Mouse (Mus musculus): Measurements from ENCODE around the gene Pdgfc. TPM values are rescaled to one million over a fixed set of nuclear protein-coding genes. Genes with fewer than 3 reads are reported as not detected.

Pdgfc gene
- polyA plus RNA-seq, 1 experiment from 2014 or later = 2.2 TPM

DNA sequence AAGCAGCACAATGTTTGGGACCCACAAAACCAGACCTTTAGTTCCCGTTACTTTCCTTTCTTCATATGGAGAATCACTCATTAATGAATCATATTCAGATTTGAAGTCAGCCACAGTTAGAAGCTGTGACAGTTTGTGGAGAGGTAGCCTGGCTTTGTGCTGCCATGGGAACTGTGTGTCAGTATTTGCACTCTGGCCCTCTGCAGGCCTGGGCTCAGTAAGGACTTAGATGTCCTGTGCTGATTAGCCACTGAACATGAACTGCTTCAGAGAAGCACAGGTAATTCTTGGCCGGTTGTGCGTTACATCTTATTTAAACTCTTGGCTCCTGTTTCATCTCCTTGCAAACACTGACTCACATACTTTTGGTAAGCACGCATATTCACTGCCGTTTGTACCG lies 16.2 kb downstream of the Pdgfc start:
- WGBS = 51% methylated on average over 6 of the region's 6 CpGs
- ATAC-seq (peak; percentile 48; the same call in 1 of the 2 replicates), DNase-seq (ENCODE audit: low spot score) (peak; percentile 25)
- Histone ChIP-seq H3K9ac (replicated peaks; ENCODE audit: low read depth) (no peak overlapping the region), H3K4me1 (ENCODE audit: insufficient read depth, low read depth, low read length) (no peaks in the 10 kb centered on the region), H3K27me3 (replicated peaks; ENCODE audit: insufficient read depth, low read length) (no peaks in the 10 kb centered on the region), H3K36me3 (ENCODE audit: insufficient read depth, low read length) (no peaks in the 10 kb centered on the region), H3K4me3 (ENCODE audit: low read depth, low read length) (no peak overlapping the region), H3K9me3 (ENCODE audit: low read length) (no peaks in the 10 kb centered on the region), H3K27ac (ENCODE audit: low read length) (no peak overlapping the region), H3K4me2 (replicated peaks; ENCODE audit: low read depth, low read length) (no peak overlapping the region)
- TF ChIP-seq CTCF (IDR thresholded peaks at IDR 0.05) (no peak), EP300 (IDR thresholded peaks at IDR 0.05) (no peak)

DNA sequence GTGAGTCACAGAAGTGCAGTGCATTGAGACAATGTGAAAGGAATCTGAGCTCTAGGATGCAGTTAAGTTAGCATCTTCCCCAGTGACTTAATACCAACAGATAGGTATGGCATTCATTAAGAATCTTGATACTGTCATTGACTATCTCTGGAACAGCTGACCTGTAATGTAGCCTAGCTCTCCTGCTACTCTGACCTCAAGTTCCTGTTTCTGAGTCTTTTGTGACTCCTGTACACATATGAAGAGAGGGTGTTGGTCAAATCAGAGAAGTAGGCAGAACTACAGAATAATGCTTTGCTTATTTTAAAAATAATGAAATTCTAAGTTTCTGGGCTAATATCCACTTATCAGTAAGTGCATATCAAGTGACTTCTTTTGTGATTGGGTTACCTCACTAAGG lies 17.9 kb downstream of the Pdgfc start:
- no peak overlapping the region for H3K4me3 ChIP-seq (ENCODE audit: low read depth, low read length)
- DNase-seq (ENCODE audit: low spot score) (no peak), ATAC-seq (no peak)
- H3K9me3 ChIP-seq (ENCODE audit: low read length) = no peaks in the 10 kb centered on the region
- no peak overlapping the region for H3K4me2 ChIP-seq (replicated peaks; ENCODE audit: low read depth, low read length)
- H3K27ac ChIP-seq (ENCODE audit: low read length) = no peak overlapping the region
- no peaks in the 10 kb centered on the region for H3K36me3 ChIP-seq (ENCODE audit: insufficient read depth, low read length)
- H3K9ac ChIP-seq (replicated peaks; ENCODE audit: low read depth) = no peak overlapping the region
- no peaks in the 10 kb centered on the region for H3K4me1 ChIP-seq (ENCODE audit: insufficient read depth, low read depth, low read length)
- TF ChIP-seq EP300 (IDR thresholded peaks at IDR 0.05) (no peak), CTCF (IDR thresholded peaks at IDR 0.05) (no peak)
- H3K27me3 ChIP-seq (replicated peaks; ENCODE audit: insufficient read depth, low read length) = no peaks in the 10 kb centered on the region

DNA sequence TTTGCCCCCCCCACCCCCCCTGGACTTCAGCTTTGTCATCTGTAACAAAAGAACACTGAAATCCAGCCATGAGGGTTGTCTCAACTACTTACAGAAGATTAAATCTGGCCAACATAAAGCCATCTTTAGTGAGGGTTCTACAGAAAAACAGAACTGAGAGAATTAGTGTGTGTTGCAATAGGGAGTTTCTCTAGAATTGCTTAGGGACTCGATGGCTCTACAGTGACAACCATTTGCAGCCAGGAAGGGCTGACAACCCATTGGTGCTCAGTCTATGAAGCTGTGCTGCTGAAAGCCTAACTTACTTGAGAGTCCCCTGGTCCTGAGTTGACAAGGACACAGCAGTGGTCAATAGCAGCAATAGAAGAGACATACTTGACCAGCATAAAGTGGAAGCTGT lies 21.5 kb downstream of the Pdgfc start:
- ATAC-seq (no peak), DNase-seq (ENCODE audit: low spot score) (no peak)
- Histone ChIP-seq H3K9me3 (ENCODE audit: low read length) (no peaks in the 10 kb centered on the region), H3K27ac (ENCODE audit: low read length) (no peak overlapping the region), H3K36me3 (ENCODE audit: insufficient read depth, low read length) (no peaks in the 10 kb centered on the region), H3K4me3 (ENCODE audit: low read depth, low read length) (no peak overlapping the region), H3K9ac (replicated peaks; ENCODE audit: low read depth) (no peak overlapping the region), H3K27me3 (replicated peaks; ENCODE audit: insufficient read depth, low read length) (no peaks in the 10 kb centered on the region), H3K4me2 (replicated peaks; ENCODE audit: low read depth, low read length) (no peak overlapping the region), H3K4me1 (ENCODE audit: insufficient read depth, low read depth, low read length) (no peaks in the 10 kb centered on the region)
- WGBS = 41% methylated on average over 1 of the region's 1 CpGs
- no peak for TF ChIP-seq EP300 (IDR thresholded peaks at IDR 0.05)
- no peak for TF ChIP-seq CTCF (IDR thresholded peaks at IDR 0.05)

DNA sequence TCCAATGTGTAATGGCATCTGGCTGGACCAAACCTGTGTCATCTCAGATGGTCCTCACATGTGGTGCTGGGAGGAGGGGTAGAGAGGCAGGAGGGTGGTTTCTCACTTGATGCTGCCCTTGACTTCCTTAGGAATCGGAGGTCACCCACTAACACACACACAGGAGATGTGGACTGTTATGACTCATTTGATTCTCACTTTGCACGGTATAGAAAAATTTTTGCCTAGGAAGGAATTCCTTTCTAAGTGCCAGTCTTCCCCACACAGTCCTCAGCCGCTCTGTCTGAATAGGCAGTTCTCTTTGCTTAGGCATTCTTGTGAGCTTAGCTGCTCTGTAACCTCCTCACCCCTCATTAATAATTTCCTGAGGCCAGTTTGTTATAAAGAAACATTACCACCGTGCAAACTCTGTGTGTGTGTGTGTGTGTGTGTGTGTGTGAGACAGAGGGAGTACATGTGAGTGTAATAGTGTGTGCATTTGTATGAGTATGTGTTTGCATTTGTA lies 22.4 kb downstream of the Pdgfc start:
- H3K4me3 ChIP-seq (ENCODE audit: low read depth, low read length) = no peak overlapping the region
- H3K9ac ChIP-seq (replicated peaks; ENCODE audit: low read depth) = no peak overlapping the region
- H3K9me3 ChIP-seq (ENCODE audit: low read length) = no peaks in the 10 kb centered on the region
- DNase-seq (ENCODE audit: low spot score) = peak; percentile 66
- no peaks in the 10 kb centered on the region for H3K4me1 ChIP-seq (ENCODE audit: insufficient read depth, low read depth, low read length)
- H3K4me2 ChIP-seq (replicated peaks; ENCODE audit: low read depth, low read length) = no peak overlapping the region
- peak; percentile 85 for ATAC-seq
- no peak overlapping the region for H3K27ac ChIP-seq (ENCODE audit: low read length)
- H3K27me3 ChIP-seq (replicated peaks; ENCODE audit: insufficient read depth, low read length) = no peaks in the 10 kb centered on the region
- WGBS = 13% methylated on average over 4 of the region's 4 CpGs
- H3K36me3 ChIP-seq (ENCODE audit: insufficient read depth, low read length) = no peaks in the 10 kb centered on the region
- TF ChIP-seq CTCF (IDR thresholded peaks at IDR 0.05) (no peak), EP300 (IDR thresholded peaks at IDR 0.05) (no peak)

DNA sequence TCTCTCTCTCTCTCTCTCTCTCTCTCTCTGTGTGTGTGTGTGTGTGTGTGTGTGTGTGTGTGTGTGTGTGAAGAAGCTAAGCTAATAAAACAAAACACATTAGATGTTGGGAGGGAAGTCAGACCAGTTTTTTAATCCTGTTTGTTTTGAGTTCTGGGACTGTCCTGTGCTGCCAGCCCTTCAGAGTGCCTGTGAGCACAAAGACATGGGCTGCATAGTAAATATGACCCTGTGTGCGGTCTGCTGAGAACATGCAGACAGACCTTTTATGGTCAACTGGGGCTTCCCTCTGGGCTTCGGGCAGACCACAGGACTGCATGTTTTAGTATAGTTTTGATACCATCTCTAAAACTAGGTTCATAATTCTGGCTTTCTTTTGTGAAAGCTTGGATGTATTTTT lies 32.3 kb downstream of the Pdgfc start:
- 32% methylated on average over 2 of the region's 2 CpGs for WGBS
- DNase-seq (ENCODE audit: low spot score) (no peak), ATAC-seq (no peak)
- Histone ChIP-seq H3K9me3 (ENCODE audit: low read length) (no peaks in the 10 kb centered on the region), H3K4me1 (ENCODE audit: insufficient read depth, low read depth, low read length) (no peaks in the 10 kb centered on the region), H3K36me3 (ENCODE audit: insufficient read depth, low read length) (no peaks in the 10 kb centered on the region), H3K27me3 (replicated peaks; ENCODE audit: insufficient read depth, low read length) (no peaks in the 10 kb centered on the region), H3K4me2 (replicated peaks; ENCODE audit: low read depth, low read length) (no peak overlapping the region), H3K27ac (ENCODE audit: low read length) (no peak overlapping the region), H3K9ac (replicated peaks; ENCODE audit: low read depth) (no peak overlapping the region), H3K4me3 (ENCODE audit: low read depth, low read length) (no peak overlapping the region)
- TF ChIP-seq CTCF (IDR thresholded peaks at IDR 0.05) (no peak), EP300 (IDR thresholded peaks at IDR 0.05) (no peak)

DNA sequence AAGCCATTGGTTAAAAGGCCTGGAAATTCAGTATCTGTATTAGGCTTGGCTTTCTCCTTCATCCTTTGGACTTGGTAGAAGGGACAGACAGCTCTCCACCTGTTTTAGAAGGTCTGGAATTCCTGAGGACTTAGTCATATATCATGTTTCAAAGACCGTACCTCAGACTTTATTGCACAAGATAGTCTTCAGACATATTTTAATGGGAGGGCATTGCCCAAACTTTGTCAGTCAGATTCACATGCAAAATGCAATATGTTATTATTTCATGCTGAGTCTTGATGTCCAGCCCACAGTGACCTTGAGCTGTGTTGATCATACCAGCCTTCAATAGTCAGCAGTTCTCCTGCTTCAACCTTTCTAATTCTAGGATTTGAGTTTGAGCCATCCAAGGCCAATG lies 64.9 kb downstream of the Pdgfc start:
- H3K27ac ChIP-seq (ENCODE audit: low read length) = no peak overlapping the region
- 70% methylated on average over 1 of the region's 1 CpGs for WGBS
- no peak overlapping the region for H3K4me2 ChIP-seq (replicated peaks; ENCODE audit: low read depth, low read length)
- no peak for TF ChIP-seq EP300 (IDR thresholded peaks at IDR 0.05)
- TF ChIP-seq CTCF (IDR thresholded peaks at IDR 0.05) = no peak
- no peaks in the 10 kb centered on the region for H3K9me3 ChIP-seq (ENCODE audit: low read length)
- H3K4me3 ChIP-seq (ENCODE audit: low read depth, low read length) = no peak overlapping the region
- no peaks in the 10 kb centered on the region for H3K4me1 ChIP-seq (ENCODE audit: insufficient read depth, low read depth, low read length)
- H3K36me3 ChIP-seq (ENCODE audit: insufficient read depth, low read length) = no peaks in the 10 kb centered on the region
- no peaks in the 10 kb centered on the region for H3K27me3 ChIP-seq (replicated peaks; ENCODE audit: insufficient read depth, low read length)
- no peak overlapping the region for H3K9ac ChIP-seq (replicated peaks; ENCODE audit: low read depth)
- ATAC-seq = no peak
- no peak for DNase-seq (ENCODE audit: low spot score)

Data from lung, postnatal 0 days (tissue).